Mouse (Mus musculus) intestine, embryonic 16.5 days (tissue): ENCODE results near the gene Uimc1. TPM values are rescaled to one million over a fixed set of nuclear protein-coding genes. Genes with fewer than 3 reads are reported as not detected.
A peak's percentile ranks its signal among the peaks of the same experiment; 100 is the strongest.
"Not testable (repeated sequence)": the region's sequence is repeated elsewhere in the genome, so short reads cannot be mapped to it uniquely, and the experiment has no call there.

Source experiments
- ATAC-seq: fragments of 200-750 bp; cut with Nextera tagmentation; 2 replicates; pipeline ENCODE4 v1.8.0; 2017; ENCODE audit warnings: moderate TSS enrichment, moderate library complexity
- H3K27ac ChIP-seq: fragments of 300-500 bp; sonication (generic); 2 replicates; pipeline ENCODE4 v1.5.1; 2014; ENCODE audit warnings: mild to moderate bottlenecking, low read length
- H3K27me3 ChIP-seq: fragments of 300-500 bp; sonication (generic); replicated peaks from 2 replicates; pipeline ENCODE4 v1.6.1; 2014; ENCODE audit warnings: low read length, control low read depth, mixed read lengths; ENCODE audit not compliant: control insufficient read depth, insufficient read depth
- H3K36me3 ChIP-seq: fragments of 300-500 bp; sonication (generic); 2 replicates; pipeline ENCODE4 v1.6.1; 2014; ENCODE audit warnings: low read length, control low read depth; ENCODE audit not compliant: control insufficient read depth, insufficient read depth
- H3K4me1 ChIP-seq: fragments of 300-500 bp; sonication (generic); 2 replicates; pipeline ENCODE4 v1.6.1; 2014; ENCODE audit warnings: low read length, control low read depth, mixed read lengths; ENCODE audit not compliant: control insufficient read depth, insufficient read depth
- H3K4me2 ChIP-seq: fragments of 300-500 bp; sonication (generic); 2 replicates; pipeline ENCODE4 v1.6.1; 2014; ENCODE audit warnings: low read depth, low read length, control low read depth
- H3K4me3 ChIP-seq: fragments of 300-500 bp; sonication (generic); 2 replicates; pipeline ENCODE4 v1.5.1; 2014; ENCODE audit warnings: mild to moderate bottlenecking, low read length
- H3K9ac ChIP-seq: fragments of 300-500 bp; sonication (generic); 2 replicates; pipeline ENCODE4 v1.6.1; 2014; ENCODE audit warnings: low read depth, low read length
- H3K9me3 ChIP-seq: fragments of 300-500 bp; sonication (generic); 2 replicates; pipeline ENCODE4 v1.6.1; 2016; ENCODE audit warnings: low read length, control low read depth; ENCODE audit not compliant: control insufficient read depth
- WGBS: fragments of 180-500 bp; shearing (Covaris S2); extraction: QIAGEN DNeasy Blood & Tissue Kit; methylation state at CpG from one replicate; pipeline ENCODE4 v1.1.7; 2014; 5-methylcytosine and 5-hydroxymethylcytosine counted together
- polyA plus RNA-seq: library from polyadenylated mRNA; unstranded; fragments of >200 nt; fragmentation: Nextera tagmentation; extraction: Ambion mirVana; gene quantifications from 2 replicates; pipeline ENCODE4 v1.2.1, GENCODE M21; 2015

The Uimc1 gene
- polyA plus RNA-seq, 1 experiment from 2014 or later: 20.8 TPM

GRCm38 (mm10) chr13:55105045-55105952 lies 5.2 kb upstream of the Uimc1 start, which contains the start of gene Zfp346:
Gene Zfp346 (plus strand): TSS chr13:55105311.
- H3K4me1 ChIP-seq: peaks cover 6% of the 10 kb centered on the region
- peak within 1 kb of the TSS; percentile 90 for H3K4me3 ChIP-seq
- no peaks in the 10 kb centered on the region for H3K27me3 ChIP-seq
- peak within 1 kb of the TSS; percentile 92 for H3K9ac ChIP-seq
- peak within 1 kb of the TSS; percentile 86 for H3K4me2 ChIP-seq
- under 1% methylated on average over 64 of the region's 66 CpGs for WGBS
- H3K27ac ChIP-seq: peak within 1 kb of the TSS; percentile 87
- ATAC-seq: peak; percentile 95
- H3K36me3 ChIP-seq: peaks cover 6% of the 10 kb centered on the region; the same call in 1 of the 2 replicates
- H3K9me3 ChIP-seq: no peaks in the 10 kb centered on the region

GRCm38 (mm10) chr13:55103351-55103750 lies 3.3 kb upstream of the Uimc1 start:
- no peak overlapping the region for H3K27ac ChIP-seq
- H3K4me2 ChIP-seq: no peak overlapping the region
- H3K4me1 ChIP-seq: peaks cover 12% of the 10 kb centered on the region
- H3K4me3 ChIP-seq: no peak overlapping the region
- no peak overlapping the region for H3K9ac ChIP-seq
- 58% methylated on average over 2 of the region's 2 CpGs for WGBS
- no peaks in the 10 kb centered on the region for H3K9me3 ChIP-seq
- peaks cover 6% of the 10 kb centered on the region; the same call in 1 of the 2 replicates for H3K36me3 ChIP-seq
- no peaks in the 10 kb centered on the region for H3K27me3 ChIP-seq
- no peak for ATAC-seq

GRCm38 (mm10) chr13:55102366-55102765 lies 2.3 kb upstream of the Uimc1 start:
- Histone ChIP-seq H3K9ac (no peak overlapping the region), H3K4me2 (no peak overlapping the region), H3K27me3 (no peaks in the 10 kb centered on the region), H3K9me3 (no peaks in the 10 kb centered on the region), H3K36me3 (no peaks in the 10 kb centered on the region), H3K4me1 (peaks cover 12% of the 10 kb centered on the region), H3K27ac (no peak overlapping the region), H3K4me3 (no peak overlapping the region)
- 89% methylated on average over 3 of the region's 3 CpGs for WGBS
- ATAC-seq: no peak

GRCm38 (mm10) chr13:55101627-55102026 lies 1.5 kb upstream of the Uimc1 start:
- no peak overlapping the region for H3K4me3 ChIP-seq
- H3K9ac ChIP-seq: no peak overlapping the region
- no peaks in the 10 kb centered on the region for H3K9me3 ChIP-seq
- 91% methylated on average over 11 of the region's 11 CpGs for WGBS
- H3K27me3 ChIP-seq: no peaks in the 10 kb centered on the region
- no peak overlapping the region for H3K27ac ChIP-seq
- no peak overlapping the region for H3K4me2 ChIP-seq
- peaks cover 12% of the 10 kb centered on the region for H3K4me1 ChIP-seq
- ATAC-seq: no peak
- no peaks in the 10 kb centered on the region for H3K36me3 ChIP-seq

GRCm38 (mm10) chr13:55099066-55099725 lies 904 bp downstream of the Uimc1 start:
- no peaks in the 10 kb centered on the region for H3K27me3 ChIP-seq
- H3K4me3 ChIP-seq: peak overlapping the region; percentile 92
- H3K4me1 ChIP-seq: peaks cover 7% of the 10 kb centered on the region; the same call in 1 of the 2 replicates
- peak overlapping the region; percentile 69 for H3K4me2 ChIP-seq
- no peaks in the 10 kb centered on the region for H3K36me3 ChIP-seq
- no peaks in the 10 kb centered on the region for H3K9me3 ChIP-seq
- H3K9ac ChIP-seq: peak overlapping the region; percentile 95
- WGBS: 28% methylated on average over 20 of the region's 20 CpGs
- no peak for ATAC-seq
- H3K27ac ChIP-seq: peak overlapping the region; percentile 93; the same call in 1 of the 2 replicates

- H3K4me2 ChIP-seq, ATAC-seq, H3K36me3 ChIP-seq, H3K27ac ChIP-seq, H3K4me1 ChIP-seq, H3K9me3 ChIP-seq, H3K27me3 ChIP-seq, H3K9ac ChIP-seq, H3K4me3 ChIP-seq: not testable (repeated sequence)
- 87% methylated on average over 3 of the region's 3 CpGs for WGBS
Measured at GRCm38 (mm10) chr13:55097841-55098240, 2.3 kb downstream of the Uimc1 start.

GRCm38 (mm10) chr13:55092588-55092987 lies 7.5 kb downstream of the Uimc1 start:
- no peak for ATAC-seq
- no peaks in the 10 kb centered on the region for H3K36me3 ChIP-seq
- H3K27ac ChIP-seq: no peak overlapping the region
- H3K9ac ChIP-seq: no peak overlapping the region
- no peaks in the 10 kb centered on the region for H3K9me3 ChIP-seq
- no peak overlapping the region for H3K4me2 ChIP-seq
- WGBS: 78% methylated on average over 4 of the region's 4 CpGs
- no peaks in the 10 kb centered on the region for H3K4me1 ChIP-seq
- H3K27me3 ChIP-seq: no peaks in the 10 kb centered on the region
- H3K4me3 ChIP-seq: no peak overlapping the region

- no peak overlapping the region for H3K4me2 ChIP-seq
- ATAC-seq: no peak
- H3K9ac ChIP-seq: no peak overlapping the region
- no peaks in the 10 kb centered on the region for H3K27me3 ChIP-seq
- H3K36me3 ChIP-seq: no peaks in the 10 kb centered on the region
- H3K4me1 ChIP-seq: no peaks in the 10 kb centered on the region
- WGBS: 67% methylated on average over 5 of the region's 5 CpGs
- H3K27ac ChIP-seq: no peak overlapping the region
- no peaks in the 10 kb centered on the region for H3K9me3 ChIP-seq
- no peak overlapping the region for H3K4me3 ChIP-seq
Measured at GRCm38 (mm10) chr13:55075597-55075996, 24.5 kb downstream of the Uimc1 start.

GRCm38 (mm10) chr13:55071322-55071721 lies 28.8 kb downstream of the Uimc1 start:
- H3K36me3 ChIP-seq: no peaks in the 10 kb centered on the region
- no peak for ATAC-seq
- WGBS: 2% methylated on average over 3 of the region's 3 CpGs
- H3K9me3 ChIP-seq: no peaks in the 10 kb centered on the region
- H3K9ac ChIP-seq: no peak overlapping the region
- no peak overlapping the region for H3K4me2 ChIP-seq
- H3K4me1 ChIP-seq: no peaks in the 10 kb centered on the region
- H3K4me3 ChIP-seq: no peak overlapping the region
- H3K27me3 ChIP-seq: no peaks in the 10 kb centered on the region
- H3K27ac ChIP-seq: no peak overlapping the region
